Mouse (Mus musculus) bone marrow macrophage, adult 2 months (primary cell): ENCODE data around the gene Rbm33. TPM values are rescaled to one million over a fixed set of nuclear protein-coding genes. Genes with fewer than 3 reads are reported as not detected.

Experiments used
- H3K27ac ChIP-seq: 2 replicates; pipeline ENCODE4 v1.5.1; 2012; ENCODE audit warnings: low read depth, low read length; ENCODE audit not compliant: insufficient read depth
- H3K4me1 ChIP-seq: 2 replicates; pipeline ENCODE4 v1.6.1; 2012; ENCODE audit warnings: low read length; ENCODE audit not compliant: control insufficient read depth, insufficient read depth
- H3K4me3 ChIP-seq: 2 replicates; pipeline ENCODE4 v1.5.1; 2012; ENCODE audit warnings: mild to moderate bottlenecking, low read length, moderate library complexity; ENCODE audit not compliant: insufficient read depth
- CTCF ChIP-seq: IDR thresholded peaks from 2 replicates; pipeline ENCODE4 v1.5.1; 2012; ENCODE audit warnings: low read depth, mild to moderate bottlenecking, low read length, moderate library complexity
- POLR2A ChIP-seq: IDR thresholded peaks from 2 replicates; pipeline ENCODE4 v1.6.1; 2012; ENCODE audit warnings: mild to moderate bottlenecking, low read depth, low read length, borderline replicate concordance
- polyA plus RNA-seq: library from polyadenylated mRNA; stranded (reverse); fragments of >200 nt; gene quantifications from 2 replicates; pipeline ENCODE4 v1.2.4, GENCODE M21; 2012; ENCODE audit not compliant: missing spikeins, insufficient read depth, insufficient read length

The Rbm33 gene
- polyA plus RNA-seq, 1 experiment: 42.6 TPM

DNA sequence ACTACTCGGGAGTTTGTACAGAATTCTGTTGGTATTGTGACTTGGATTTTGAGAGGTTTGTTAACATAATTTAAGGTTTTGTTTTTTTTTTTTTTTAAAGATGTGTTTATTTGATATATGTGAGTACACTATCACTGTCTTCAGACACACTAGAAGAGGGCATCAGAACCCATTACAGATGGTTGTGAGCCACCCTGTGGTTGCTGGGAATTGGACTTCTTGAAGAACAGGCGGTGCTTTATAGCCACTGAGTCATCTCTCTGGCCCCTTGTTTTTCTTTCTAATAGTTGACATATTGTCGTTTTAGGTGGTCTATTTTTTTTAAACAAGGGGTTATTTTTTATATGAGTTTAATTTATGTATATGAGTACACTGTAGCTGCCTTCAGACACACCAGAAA lies 5.3 kb downstream of the Rbm33 start:
- TF ChIP-seq POLR2A: no peak
- TF ChIP-seq CTCF: no peak
- H3K4me1 ChIP-seq: peaks cover 25% of the 10 kb centered on the region
- H3K4me3 ChIP-seq: no peak overlapping the region
- no peak overlapping the region for H3K27ac ChIP-seq

DNA sequence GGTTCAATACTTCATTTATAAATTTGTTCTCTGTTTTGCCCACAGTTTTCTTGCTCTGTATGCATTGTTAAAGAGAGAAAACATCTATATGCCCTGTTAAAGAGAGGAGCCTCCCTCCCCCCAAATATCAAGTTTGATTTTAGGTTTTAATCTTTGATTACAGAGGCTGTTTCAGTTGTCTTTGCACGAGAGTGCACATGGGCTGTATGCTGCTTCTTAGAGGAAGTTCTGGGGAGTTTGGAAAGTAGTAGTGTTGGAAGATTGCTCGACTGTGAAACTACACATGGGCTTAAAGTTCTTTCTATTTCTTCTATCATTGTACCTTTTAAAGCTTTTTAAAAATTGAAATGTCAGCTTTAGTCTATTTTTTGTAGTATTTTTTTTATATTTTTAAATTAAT lies 6.9 kb downstream of the Rbm33 start:
- H3K27ac ChIP-seq: no peak overlapping the region
- TF ChIP-seq CTCF (no peak), POLR2A (no peak)
- no peak overlapping the region for H3K4me3 ChIP-seq
- H3K4me1 ChIP-seq: peaks cover 31% of the 10 kb centered on the region

GRCm38 (mm10) chr5:28324457-28324856 lies 7.5 kb downstream of the Rbm33 start:
- peaks cover 32% of the 10 kb centered on the region for H3K4me1 ChIP-seq
- no peak for TF ChIP-seq POLR2A
- TF ChIP-seq CTCF: no peak
- H3K27ac ChIP-seq: no peak overlapping the region
- no peak overlapping the region for H3K4me3 ChIP-seq

DNA sequence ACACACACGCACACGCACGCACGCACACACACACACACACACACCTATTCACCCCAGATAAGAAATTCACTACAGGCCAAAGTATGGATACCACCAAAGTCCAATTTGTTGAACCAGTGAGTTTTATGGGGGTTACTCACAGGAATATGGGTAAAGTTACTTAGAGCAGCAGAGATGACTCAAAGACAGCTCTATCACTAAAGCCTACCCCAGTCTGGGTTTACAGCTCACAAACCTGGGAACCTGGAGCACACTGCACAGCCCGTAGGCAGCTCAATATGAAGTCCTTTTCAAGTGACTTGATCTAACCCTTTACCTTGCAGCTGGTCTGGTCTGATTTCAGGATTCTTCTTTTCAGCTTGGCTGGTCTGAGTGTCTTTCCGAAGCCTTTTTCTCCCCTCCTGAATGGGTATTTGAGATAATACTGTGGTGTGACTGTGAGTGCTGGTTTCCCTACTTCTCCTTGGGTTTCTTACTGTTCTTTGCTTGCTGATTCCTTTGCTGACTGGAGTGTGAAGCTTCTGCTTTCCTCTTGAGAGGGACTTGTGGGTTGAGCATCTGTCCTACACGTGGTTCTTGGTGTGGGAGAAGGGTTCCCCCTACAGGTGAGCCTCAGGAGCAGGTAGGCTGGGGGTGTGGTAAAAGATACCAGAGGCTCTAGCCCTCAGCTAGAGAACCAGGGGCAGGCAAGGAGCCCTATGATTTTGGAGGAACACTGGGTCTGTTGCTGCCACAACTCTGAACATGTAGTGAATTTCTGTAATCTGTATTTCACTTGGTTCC lies 12.3 kb downstream of the Rbm33 start:
- no peak overlapping the region for H3K4me3 ChIP-seq
- H3K4me1 ChIP-seq: peaks cover 24% of the 10 kb centered on the region
- peak; percentile 30; the same call in 1 of the 2 replicates for TF ChIP-seq CTCF
- TF ChIP-seq POLR2A: no peak
- H3K27ac ChIP-seq: no peak overlapping the region

- TF ChIP-seq POLR2A (no peak), CTCF (no peak)
- H3K4me1 ChIP-seq: peaks cover 5% of the 10 kb centered on the region
- no peak overlapping the region for H3K4me3 ChIP-seq
- no peak overlapping the region for H3K27ac ChIP-seq
These were observed 16.8 kb downstream of the Rbm33 start for GRCm38 (mm10) chr5:28333731-28334130.

- peak overlapping the region; percentile 40 for H3K27ac ChIP-seq
- no peak overlapping the region for H3K4me3 ChIP-seq
- H3K4me1 ChIP-seq: peaks cover 11% of the 10 kb centered on the region
- no peak for TF ChIP-seq CTCF
These were observed 35.1 kb downstream of the Rbm33 start for GRCm38 (mm10) chr5:28351857-28352513.

- TF ChIP-seq CTCF (no peak), POLR2A (no peak)
- no peak overlapping the region for H3K27ac ChIP-seq
- peaks cover 11% of the 10 kb centered on the region for H3K4me1 ChIP-seq
- H3K4me3 ChIP-seq: no peak overlapping the region
These were observed 38.7 kb downstream of the Rbm33 start for GRCm38 (mm10) chr5:28355614-28356013.

DNA sequence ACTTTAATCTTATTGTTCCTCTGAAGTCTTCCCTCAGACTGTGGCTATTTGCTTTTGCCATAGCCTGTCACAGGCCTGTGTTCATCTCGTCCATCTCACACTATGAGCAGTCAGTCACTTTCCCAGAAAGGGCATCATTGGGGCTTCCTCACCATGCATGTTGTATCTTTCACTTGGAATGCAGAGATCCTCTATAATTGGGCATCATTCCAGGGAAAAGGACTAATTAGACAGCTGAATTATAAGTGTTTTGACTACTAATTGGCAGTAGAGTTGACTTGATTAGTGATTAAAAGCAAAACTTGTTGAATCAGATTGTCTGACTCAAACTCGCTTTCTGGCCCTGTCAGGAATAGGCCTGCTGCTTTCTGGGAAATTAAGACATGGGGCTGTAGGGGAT lies 43.8 kb downstream of the Rbm33 start:
- Histone ChIP-seq H3K27ac (no peak overlapping the region), H3K4me1 (no peaks in the 10 kb centered on the region), H3K4me3 (no peak overlapping the region)
- TF ChIP-seq CTCF (no peak), POLR2A (no peak)

GRCm38 (mm10) chr5:28368056-28368455 lies 51.1 kb downstream of the Rbm33 start:
- Histone ChIP-seq H3K4me3 (no peak overlapping the region), H3K27ac (no peak overlapping the region), H3K4me1 (peaks cover 2% of the 10 kb centered on the region; the same call in 1 of the 2 replicates)
- TF ChIP-seq CTCF (no peak), POLR2A (no peak)

DNA sequence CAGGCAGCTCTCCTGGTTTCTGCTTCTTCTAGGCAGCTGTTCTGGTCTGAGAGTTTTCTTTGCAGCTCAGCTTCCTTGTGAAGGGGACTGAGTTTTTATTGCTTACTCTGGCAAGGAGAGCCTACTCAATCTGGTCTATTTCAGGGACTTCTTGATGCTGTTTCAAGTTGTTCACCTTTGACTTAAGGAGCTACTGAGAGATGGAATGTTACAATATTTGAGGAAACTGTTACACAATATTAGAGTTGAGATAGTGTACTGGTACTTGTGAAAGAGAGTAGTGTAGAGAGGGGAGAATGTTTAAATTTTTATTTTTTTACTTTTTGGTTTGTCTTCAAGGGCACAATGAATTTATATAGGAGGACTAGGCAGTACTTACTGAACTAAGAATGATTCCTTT lies 53.9 kb downstream of the Rbm33 start:
- Histone ChIP-seq H3K27ac (no peak overlapping the region), H3K4me3 (no peak overlapping the region)
- TF ChIP-seq POLR2A (no peak), CTCF (no peak)

DNA sequence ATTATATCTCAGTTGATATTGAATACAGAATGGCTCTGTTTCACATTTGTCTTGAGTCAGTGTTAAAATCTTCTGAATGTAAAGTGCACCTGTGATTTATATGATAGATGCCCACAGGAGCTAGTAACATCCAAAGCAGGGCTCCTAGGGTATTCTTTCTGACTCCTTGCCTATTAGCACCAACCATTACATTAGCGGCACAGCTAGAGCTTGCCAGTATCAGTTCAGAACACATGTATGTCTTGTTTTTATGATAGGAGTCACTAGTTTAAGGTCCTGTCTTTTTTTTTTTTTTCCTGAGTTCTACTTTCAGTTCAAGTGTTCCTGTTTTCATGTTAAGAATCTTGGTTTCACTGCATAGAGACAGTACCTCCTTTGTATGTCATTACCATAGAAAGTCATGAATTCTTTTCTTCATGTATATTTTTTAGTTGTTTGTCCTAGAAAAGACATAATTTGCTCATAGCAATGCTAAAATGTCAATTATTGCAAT lies 55.3 kb downstream of the Rbm33 start:
- H3K27ac ChIP-seq: no peak overlapping the region
- H3K4me1 ChIP-seq: peaks cover 19% of the 10 kb centered on the region
- TF ChIP-seq CTCF (no peak), POLR2A (no peak)
- no peak overlapping the region for H3K4me3 ChIP-seq

More for the DNA sequence above, 53.9 kb downstream of the Rbm33 start:
- H3K4me1 ChIP-seq: peaks cover 8% of the 10 kb centered on the region
